Mouse (Mus musculus) liver, adult (tissue): Measurements from ENCODE around the gene Tcf3.

Experiments
- GATA4 ChIP-seq: IDR thresholded peaks from 2 replicates; pipeline ENCODE4 v1.6.1; 2014; ENCODE audit warnings: mild to moderate bottlenecking, low read length; ENCODE audit not compliant: insufficient replicate concordance

Tcf3 gene

DNA sequence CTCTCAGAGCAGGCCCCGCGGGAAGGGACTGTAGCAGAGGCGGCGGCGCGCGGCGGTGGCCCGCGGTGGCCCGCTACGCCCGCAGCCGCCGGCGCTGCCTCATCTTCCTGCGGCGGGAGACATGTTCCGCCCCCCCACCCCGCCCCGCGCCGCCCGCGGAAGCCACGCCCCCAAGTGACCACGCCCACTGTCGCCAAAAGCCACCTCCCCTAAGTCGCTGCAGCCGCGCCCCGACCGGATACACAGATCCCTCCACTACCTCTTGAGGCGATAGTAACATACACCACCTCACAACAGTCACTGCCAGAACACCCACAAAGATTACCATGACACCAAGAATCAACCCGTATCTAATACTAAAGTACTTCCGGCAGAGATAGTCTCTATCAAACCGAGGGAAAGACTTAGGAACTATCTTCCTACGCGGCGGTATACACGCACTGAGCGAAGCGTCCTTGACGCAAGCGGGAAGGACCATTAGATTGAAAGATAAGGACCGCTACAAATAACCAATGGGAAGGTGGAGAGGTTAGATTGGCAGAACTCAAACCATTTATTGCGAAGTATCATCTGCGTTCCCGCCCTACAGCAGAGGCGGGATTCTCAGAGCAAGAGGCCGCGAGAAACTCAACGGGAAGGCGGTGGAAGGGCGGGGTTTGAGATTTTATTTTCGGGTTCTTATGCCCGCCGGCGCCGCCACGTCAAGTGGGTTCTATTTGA is at the start of gene Tcf3:
Tcf3 (minus strand) TSS at position 135 of the 720 bp plus-strand sequence.
- peak; percentile 99 for TF ChIP-seq GATA4

DNA sequence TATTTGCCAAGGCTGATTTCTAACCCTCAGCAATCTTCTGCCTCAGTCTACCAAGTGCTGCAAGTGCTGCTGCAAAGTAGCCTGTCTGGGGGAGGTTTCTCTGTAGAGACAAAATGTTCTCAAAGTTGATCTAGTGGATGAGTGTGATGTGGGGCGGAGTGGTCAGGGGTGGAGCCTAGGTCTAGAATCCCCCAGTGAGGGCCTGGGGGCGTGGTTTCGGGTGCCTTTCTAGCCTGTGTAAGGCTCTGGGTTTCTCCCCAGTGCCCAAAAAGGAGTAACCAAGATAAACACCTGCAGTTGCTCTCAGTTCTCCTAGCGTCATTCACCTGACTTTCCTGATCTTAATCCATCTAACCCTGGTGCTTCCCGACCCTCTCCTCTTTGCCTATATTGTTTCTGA is 47.6 kb upstream of the Tcf3 start:
- TF ChIP-seq GATA4, result no peak

- TF ChIP-seq GATA4, result no peak
Observed at GRCm38 (mm10) chr10:80478531-80478930, 45.1 kb upstream of the Tcf3 start.

DNA sequence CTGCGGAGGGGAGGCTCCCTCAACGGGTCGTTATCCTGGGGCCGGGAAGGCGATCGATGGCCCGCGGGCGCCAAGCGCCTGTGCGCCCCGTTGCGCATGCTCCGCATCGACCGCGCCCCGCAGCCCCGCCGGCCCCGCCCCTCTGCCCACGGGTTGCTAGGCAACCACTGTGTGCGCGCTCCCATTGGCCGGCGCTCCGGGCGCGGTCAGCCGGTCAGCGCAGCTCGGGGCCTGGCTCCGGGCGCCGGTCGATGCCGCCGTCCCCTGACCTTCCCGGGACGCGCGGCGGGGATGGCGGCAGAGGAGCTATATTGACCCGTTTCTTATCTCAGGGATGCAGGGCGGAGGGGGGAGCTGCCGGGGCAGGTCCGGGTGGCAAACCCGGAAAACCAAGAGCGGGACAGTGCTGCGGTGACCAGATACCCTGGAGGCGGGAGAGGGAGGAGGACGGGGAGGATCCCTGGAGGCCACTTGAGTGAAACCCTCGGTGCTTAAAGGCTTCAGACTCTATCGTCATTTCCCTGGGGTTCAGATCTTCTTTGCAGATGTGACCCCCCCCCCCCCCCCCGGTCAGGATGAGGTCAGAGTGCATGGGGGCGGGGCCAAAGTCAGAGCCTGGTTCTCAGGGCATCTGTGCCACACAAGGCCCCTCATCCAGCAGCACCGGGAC is 42.0 kb upstream of the Tcf3 start:
- TF ChIP-seq GATA4, result peak; percentile 80; the same call in 1 of the 2 replicates

DNA sequence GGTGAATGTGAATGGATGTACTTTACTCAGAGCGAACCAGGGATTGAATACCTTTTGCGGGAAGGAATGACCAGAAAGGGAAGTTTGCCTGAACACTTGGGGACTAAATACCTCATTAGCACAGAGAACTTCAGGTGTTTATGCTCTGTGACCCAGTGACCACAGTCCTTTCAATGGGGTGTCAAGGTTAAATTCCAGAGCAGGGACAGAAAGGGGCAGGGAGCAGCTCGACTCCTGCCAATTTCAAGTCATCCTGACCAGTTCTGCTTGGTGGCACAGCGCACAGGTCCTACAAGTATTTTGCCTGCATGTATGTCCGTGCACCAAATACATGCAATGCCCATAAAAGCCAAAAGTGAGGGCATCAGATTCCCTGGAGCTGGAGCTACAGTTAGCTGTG is 31.6 kb upstream of the Tcf3 start:
- TF ChIP-seq GATA4, result no peak

DNA sequence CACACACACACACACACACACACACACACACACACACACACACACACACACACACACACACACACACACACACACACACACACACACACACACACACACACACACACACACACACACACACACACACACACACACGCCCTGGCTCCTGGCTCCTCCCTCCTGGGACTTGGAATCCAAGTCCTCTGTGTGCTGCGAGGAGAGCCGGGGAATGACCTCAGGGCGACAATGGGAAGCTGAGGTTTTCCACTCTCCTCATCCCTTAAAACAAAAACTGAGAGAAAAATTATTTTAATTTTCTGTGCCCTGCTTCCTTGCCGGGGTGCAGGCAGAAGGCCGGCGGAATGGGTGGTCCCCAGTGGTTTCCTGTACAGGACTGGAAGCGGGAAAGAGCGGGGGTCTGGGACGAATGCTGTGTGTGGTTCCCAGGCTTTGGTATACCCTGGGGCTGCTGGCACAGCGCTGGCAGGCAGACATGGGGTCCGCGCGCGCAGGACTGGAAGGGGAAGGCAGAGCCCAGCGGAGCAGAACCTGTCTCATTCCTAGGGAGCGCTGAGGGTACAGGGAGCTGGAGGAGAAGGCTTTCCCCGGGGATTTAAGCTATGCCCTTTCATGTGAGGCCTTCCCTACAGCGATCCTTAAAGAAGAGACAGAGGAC is 31.1 kb upstream of the Tcf3 start:
- no peak for TF ChIP-seq GATA4

DNA sequence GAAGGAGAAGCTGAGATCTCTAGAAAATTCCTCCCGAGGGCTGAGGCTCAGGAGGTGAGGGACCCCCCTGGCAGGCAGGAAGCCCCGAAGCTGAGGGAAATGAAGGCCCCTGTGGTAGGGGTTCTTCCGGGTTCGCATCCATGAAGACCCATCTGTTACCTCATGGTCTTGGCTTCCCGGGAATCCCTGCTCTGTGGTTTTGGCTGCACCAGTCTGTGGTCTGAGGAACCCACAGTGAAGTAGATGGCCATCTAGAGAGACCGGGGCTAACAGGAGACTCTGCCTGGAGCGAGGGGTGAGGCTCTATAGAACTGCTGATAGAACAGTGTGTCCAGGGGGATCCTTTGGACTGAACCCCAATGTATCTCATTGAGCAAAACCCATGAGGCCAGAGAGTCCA is 27.9 kb upstream of the Tcf3 start:
- TF ChIP-seq GATA4, result no peak

DNA sequence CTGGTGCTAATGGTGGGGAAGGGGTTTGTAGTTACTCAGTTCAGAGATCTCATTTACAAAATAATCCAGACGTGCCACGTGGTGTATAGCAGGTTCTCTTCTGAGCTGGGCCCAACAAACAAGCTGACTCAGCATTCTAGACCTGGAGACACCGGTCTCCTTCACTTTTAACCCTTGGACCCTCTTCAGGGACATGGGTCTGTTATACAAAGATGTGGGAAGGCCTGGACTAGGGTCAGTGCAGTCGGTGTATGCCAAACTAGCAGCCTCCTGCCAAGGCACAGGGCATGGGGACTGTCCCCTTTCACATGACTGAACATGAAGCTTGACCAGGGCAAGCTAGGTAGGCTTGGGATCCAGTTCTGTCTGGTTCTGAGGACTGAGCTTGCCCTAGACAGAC is 26.9 kb upstream of the Tcf3 start:
- no peak for TF ChIP-seq GATA4

DNA sequence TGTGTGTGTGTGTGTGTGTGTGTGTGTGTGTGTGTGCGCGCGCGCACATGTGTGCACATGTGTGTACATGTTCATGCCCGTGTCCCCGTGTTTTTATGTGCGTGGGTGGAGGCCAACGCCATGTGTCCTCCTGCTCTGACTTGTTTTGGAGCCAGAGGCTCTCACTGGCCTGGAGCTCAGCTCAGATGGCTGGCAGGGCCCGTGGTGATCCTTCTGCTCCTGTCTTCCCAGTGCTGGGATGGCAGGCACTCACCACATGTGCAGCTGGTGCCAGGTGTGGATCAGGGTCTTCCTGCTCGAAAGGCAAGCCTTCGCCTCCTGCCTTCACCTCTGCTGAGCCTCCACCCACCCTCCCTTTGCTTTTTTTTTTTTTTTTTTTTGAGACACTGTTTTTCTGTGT is 26.2 kb upstream of the Tcf3 start:
- TF ChIP-seq GATA4, result no peak

GRCm38 (mm10) chr10:80459236-80459635 is 25.8 kb upstream of the Tcf3 start:
- no peak for TF ChIP-seq GATA4

- TF ChIP-seq GATA4, result no peak
Observed at GRCm38 (mm10) chr10:80455697-80456096, 22.2 kb upstream of the Tcf3 start.

- no peak for TF ChIP-seq GATA4
Observed at GRCm38 (mm10) chr10:80454781-80455180, 21.3 kb upstream of the Tcf3 start.

GRCm38 (mm10) chr10:80453601-80454000 is 20.2 kb upstream of the Tcf3 start:
- TF ChIP-seq GATA4, result no peak

- no peak for TF ChIP-seq GATA4
Observed at GRCm38 (mm10) chr10:80450599-80450998, 17.2 kb upstream of the Tcf3 start.

DNA sequence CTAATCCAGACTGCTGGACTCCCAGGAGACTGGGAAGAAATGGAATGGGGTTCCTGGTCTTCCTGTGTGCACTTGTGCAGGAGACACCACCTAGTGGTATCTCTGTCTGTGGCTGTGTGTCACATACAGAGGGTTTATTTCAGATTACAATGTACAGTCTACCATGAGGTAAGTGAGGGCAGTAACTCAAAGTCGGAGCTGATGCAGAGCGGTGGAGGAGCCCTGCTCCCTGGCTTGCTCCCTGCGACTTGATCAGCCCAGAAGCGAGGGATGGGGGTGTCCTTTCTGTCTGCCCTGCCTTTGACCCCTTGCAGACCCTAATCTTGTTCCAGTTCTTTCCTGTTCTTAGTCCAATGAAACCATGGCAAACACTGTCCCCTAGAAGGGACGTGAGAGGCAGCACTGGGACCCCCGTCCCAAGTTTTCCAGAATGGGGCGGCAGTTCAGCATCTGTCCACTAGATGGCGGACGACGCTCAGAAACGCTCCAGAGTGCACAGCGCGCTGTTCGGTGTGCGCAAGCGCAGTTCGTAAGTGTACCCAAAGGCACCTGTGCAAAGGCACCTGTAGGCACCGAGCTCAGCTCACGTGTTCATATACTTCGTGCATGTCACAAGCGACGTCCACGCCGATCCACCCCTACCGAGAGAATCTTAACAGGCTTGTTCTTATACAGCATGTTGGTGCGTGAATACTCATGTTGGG is 12.6 kb upstream of the Tcf3 start:
- TF ChIP-seq GATA4, result no peak

DNA sequence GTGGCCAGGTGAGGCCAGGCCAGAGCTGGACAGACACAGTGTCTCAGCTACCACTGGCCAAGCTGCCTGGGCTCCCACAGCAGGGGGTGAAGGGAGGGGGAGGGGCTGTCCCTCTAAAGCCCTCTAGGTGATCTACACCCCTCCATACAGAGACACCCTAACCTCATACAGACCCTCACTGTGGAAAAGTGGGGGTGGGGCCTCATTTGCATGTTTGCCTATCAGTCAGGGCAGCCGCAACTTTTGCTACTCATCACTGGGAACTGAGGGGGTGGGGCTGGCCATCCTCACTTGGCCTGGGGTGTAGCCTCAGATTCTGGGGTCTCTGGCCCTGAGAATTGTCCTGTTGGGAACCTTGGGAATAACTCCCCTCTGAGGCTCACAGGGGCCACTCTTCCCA is 11.6 kb upstream of the Tcf3 start:
- TF ChIP-seq GATA4, result no peak
